Mouse (Mus musculus) heart, postnatal 0 days (tissue): Measurements from ENCODE around the gene Nrf1. TPM values are rescaled to one million over a fixed set of nuclear protein-coding genes. Genes with fewer than 3 reads are reported as not detected.

Experiments
- ATAC-seq: fragments of 200-750 bp; cut with Nextera tagmentation; 2 replicates; pipeline ENCODE4 v1.8.0; 2017; ENCODE audit warnings: low read depth, moderate number of reproducible peaks, moderate library complexity; ENCODE audit not compliant: insufficient read depth
- DNase-seq: peaks from one replicate; pipeline ENCODE4 v3.0.0-alpha.2; 2016; ENCODE audit warnings: low spot score
- H3K27ac ChIP-seq: fragments of 300-500 bp; sonication (generic); 2 replicates; pipeline ENCODE4 v1.5.1; 2014; ENCODE audit warnings: low read depth, mild to moderate bottlenecking
- H3K27me3 ChIP-seq: fragments of 300-500 bp; sonication (generic); 2 replicates; pipeline ENCODE4 v1.6.1; 2014; ENCODE audit warnings: low read length, mixed read lengths; ENCODE audit not compliant: control insufficient read depth, insufficient read depth
- H3K36me3 ChIP-seq: fragments of 300-500 bp; sonication (generic); replicated peaks from 2 replicates; pipeline ENCODE4 v1.6.1; 2014; ENCODE audit warnings: low read length, mixed read lengths; ENCODE audit not compliant: control insufficient read depth, insufficient read depth
- H3K4me1 ChIP-seq: fragments of 300-500 bp; sonication (generic); 2 replicates; pipeline ENCODE4 v1.6.1; 2014; ENCODE audit warnings: antibody characterized with exemption; ENCODE audit not compliant: control insufficient read depth, insufficient read depth
- H3K4me2 ChIP-seq: fragments of 300-500 bp; sonication (generic); 2 replicates; pipeline ENCODE4 v1.6.1; 2014; ENCODE audit warnings: low read depth, mild to moderate bottlenecking, low read length, moderate library complexity
- H3K4me3 ChIP-seq: fragments of 300-500 bp; sonication (generic); 2 replicates; pipeline ENCODE4 v1.5.1; 2014; ENCODE audit warnings: low read depth, low read length
- H3K9ac ChIP-seq: fragments of 300-500 bp; sonication (generic); replicated peaks from 2 replicates; pipeline ENCODE4 v1.6.1; 2014; ENCODE audit warnings: low read depth, low read length, mixed read lengths
- H3K9me3 ChIP-seq: fragments of 300-500 bp; sonication (generic); replicated peaks from 2 replicates; pipeline ENCODE4 v1.6.1; 2016; ENCODE audit warnings: low read length; ENCODE audit not compliant: control insufficient read depth
- CTCF ChIP-seq: IDR thresholded peaks from 2 replicates; pipeline ENCODE4 v1.5.1; 2016; ENCODE audit warnings: antibody characterized with exemption, control low read depth, low read depth
- EP300 ChIP-seq: IDR thresholded peaks from 2 replicates; pipeline ENCODE4 v1.6.1; 2016; ENCODE audit warnings: antibody characterized with exemption, low read depth
- WGBS: fragments of 180-500 bp; shearing (Covaris S2); extraction: QIAGEN DNeasy Blood & Tissue Kit; methylation state at CpG from one replicate; pipeline ENCODE4 v1.1.7; 2014; 5-methylcytosine and 5-hydroxymethylcytosine counted together
- polyA plus RNA-seq: library from polyadenylated mRNA; unstranded; fragments of >200 nt; fragmentation: Nextera tagmentation; extraction: Ambion mirVana; gene quantifications from 2 replicates; pipeline ENCODE4 v1.2.1, GENCODE M21; 2015
- total RNA-seq: library from RNA; depleted of rRNA; stranded (reverse); fragments of >200 nt; gene quantifications from 2 replicates; pipeline ENCODE4 v1.2.3, GENCODE M21; 2014; ENCODE audit warnings: low replicate concordance

Gene Nrf1
- total and polyA plus RNA-seq, 2 experiments from 2014 or later: 14.1 to 90.1 TPM

GRCm38 (mm10) chr6:30135590-30135989 is 87.8 kb downstream of the Nrf1 start:
- WGBS: 44% methylated on average over 3 of the region's 3 CpGs
- DNase-seq: no peak
- no peaks in the 10 kb centered on the region for H3K27me3 ChIP-seq
- no peak overlapping the region for H3K27ac ChIP-seq
- no peak overlapping the region for H3K4me3 ChIP-seq
- H3K4me1 ChIP-seq: no peaks in the 10 kb centered on the region
- no peaks in the 10 kb centered on the region for H3K9me3 ChIP-seq
- ATAC-seq: no peak
- no peak for TF ChIP-seq EP300
- no peak for TF ChIP-seq CTCF
- no peak overlapping the region for H3K9ac ChIP-seq
- H3K36me3 ChIP-seq: peaks cover 59% of the 10 kb centered on the region
- H3K4me2 ChIP-seq: no peak overlapping the region

- no peaks in the 10 kb centered on the region for H3K4me1 ChIP-seq
- H3K36me3 ChIP-seq: peaks cover 61% of the 10 kb centered on the region
Measured at GRCm38 (mm10) chr6:30137227-30137626, 89.4 kb downstream of the Nrf1 start.

GRCm38 (mm10) chr6:30139329-30140045 is 91.7 kb downstream of the Nrf1 start:
- Histone ChIP-seq H3K36me3 (peaks cover 60% of the 10 kb centered on the region), H3K9me3 (no peaks in the 10 kb centered on the region), H3K27ac (no peak overlapping the region), H3K4me3 (no peak overlapping the region), H3K27me3 (no peaks in the 10 kb centered on the region), H3K4me1 (no peaks in the 10 kb centered on the region), H3K9ac (no peak overlapping the region), H3K4me2 (no peak overlapping the region)
- DNase-seq (no peak), ATAC-seq (no peak)
- TF ChIP-seq CTCF: no peak
- TF ChIP-seq EP300: no peak
- WGBS: 87% methylated on average over 7 of the region's 7 CpGs

More at GRCm38 (mm10) chr6:30137227-30137626, 89.4 kb downstream of the Nrf1 start:
- no peak overlapping the region for H3K9ac ChIP-seq
- no peak overlapping the region for H3K27ac ChIP-seq
- 77% methylated on average over 2 of the region's 2 CpGs for WGBS
- H3K4me2 ChIP-seq: no peak overlapping the region
- ATAC-seq: no peak
- TF ChIP-seq CTCF (no peak), EP300 (no peak)
- no peak overlapping the region for H3K4me3 ChIP-seq
- no peaks in the 10 kb centered on the region for H3K27me3 ChIP-seq
- H3K9me3 ChIP-seq: no peaks in the 10 kb centered on the region
- no peak for DNase-seq

GRCm38 (mm10) chr6:30143263-30143662 is 95.5 kb downstream of the Nrf1 start:
- no peak overlapping the region for H3K4me2 ChIP-seq
- H3K9me3 ChIP-seq: no peaks in the 10 kb centered on the region
- WGBS: 87% methylated on average over 4 of the region's 4 CpGs
- H3K27ac ChIP-seq: no peak overlapping the region
- no peak for ATAC-seq
- no peak overlapping the region for H3K4me3 ChIP-seq
- H3K9ac ChIP-seq: no peak overlapping the region
- H3K4me1 ChIP-seq: no peaks in the 10 kb centered on the region
- no peaks in the 10 kb centered on the region for H3K27me3 ChIP-seq
- TF ChIP-seq CTCF: no peak
- no peak for TF ChIP-seq EP300
- no peak for DNase-seq
- H3K36me3 ChIP-seq: peaks cover 52% of the 10 kb centered on the region

- Histone ChIP-seq H3K4me3 (no peak overlapping the region), H3K9me3 (no peaks in the 10 kb centered on the region), H3K9ac (no peak overlapping the region), H3K27me3 (no peaks in the 10 kb centered on the region), H3K27ac (no peak overlapping the region), H3K4me1 (no peaks in the 10 kb centered on the region), H3K36me3 (peaks cover 40% of the 10 kb centered on the region), H3K4me2 (no peak overlapping the region)
- TF ChIP-seq CTCF (no peak), EP300 (no peak)
- DNase-seq: no peak
- no peak for ATAC-seq
- 56% methylated on average over 7 of the region's 7 CpGs for WGBS
Measured at GRCm38 (mm10) chr6:30147058-30147457, 99.3 kb downstream of the Nrf1 start.

GRCm38 (mm10) chr6:30147753-30148152 is 100.0 kb downstream of the Nrf1 start:
- no peak for ATAC-seq
- no peak overlapping the region for H3K9ac ChIP-seq

More at GRCm38 (mm10) chr6:30147753-30148152, 100.0 kb downstream of the Nrf1 start:
- WGBS: 42% methylated on average over 6 of the region's 6 CpGs
- Histone ChIP-seq H3K4me2 (no peak overlapping the region), H3K36me3 (peaks cover 40% of the 10 kb centered on the region), H3K27me3 (no peaks in the 10 kb centered on the region), H3K4me3 (no peak overlapping the region), H3K27ac (no peak overlapping the region), H3K4me1 (no peaks in the 10 kb centered on the region), H3K9me3 (no peaks in the 10 kb centered on the region)
- DNase-seq: no peak
- TF ChIP-seq EP300 (no peak), CTCF (no peak)
